Mouse (Mus musculus): ENCODE data around the gene Rab5c. TPM values are rescaled to one million over a fixed set of nuclear protein-coding genes. Genes with fewer than 3 reads are reported as not detected.

Gene Rab5c
- polyA plus RNA-seq, 1 experiment from 2014 or later = 28.5 TPM

DNA sequence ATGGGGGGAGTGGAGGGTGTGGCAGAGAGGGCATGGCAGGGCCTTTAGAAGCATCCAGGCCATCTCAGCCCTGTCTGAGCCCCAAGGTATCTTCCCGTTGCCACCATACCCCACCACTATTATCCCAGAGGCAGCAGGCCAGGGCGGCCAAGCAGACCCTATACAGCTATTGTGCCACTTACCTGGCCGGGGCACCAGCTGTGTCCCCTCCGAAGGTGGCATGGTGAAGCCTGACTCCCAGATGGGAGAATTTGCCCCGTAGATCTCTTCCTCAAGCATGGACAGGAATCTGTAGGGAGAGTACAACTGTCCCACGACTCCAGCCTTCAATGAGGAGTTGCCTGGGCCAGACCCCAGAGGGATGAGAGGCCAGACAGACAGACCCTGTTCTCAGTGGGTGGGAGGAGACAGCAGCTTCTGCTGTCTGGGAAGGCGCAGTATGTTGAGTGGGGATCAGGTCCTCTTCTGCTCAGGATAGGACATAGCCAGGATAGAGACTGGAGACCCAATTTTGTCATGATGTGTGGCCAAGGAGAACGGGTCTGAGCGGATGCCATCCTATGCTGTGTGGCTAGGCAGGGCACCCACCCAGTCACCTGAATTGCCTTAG is 28.7 kb downstream of the Rab5c start:
- no peak for ATAC-seq (ENCODE audit: insufficient number of reproducible peaks, insufficient read depth, low FRiP score, low TSS enrichment, low read depth)
- peaks cover 31% of the 10 kb centered on the region for H3K4me1 ChIP-seq
- no peaks in the 10 kb centered on the region for H3K27me3 ChIP-seq
- no peak overlapping the region for H3K9ac ChIP-seq
- H3K36me3 ChIP-seq = peaks cover 61% of the 10 kb centered on the region
- no peak overlapping the region for H3K27ac ChIP-seq
- H3K4me2 ChIP-seq = no peak overlapping the region
- H3K9me3 ChIP-seq = no peaks in the 10 kb centered on the region
- 90% methylated on average over 9 of the region's 9 CpGs for WGBS
- H3K4me3 ChIP-seq = no peak overlapping the region

DNA sequence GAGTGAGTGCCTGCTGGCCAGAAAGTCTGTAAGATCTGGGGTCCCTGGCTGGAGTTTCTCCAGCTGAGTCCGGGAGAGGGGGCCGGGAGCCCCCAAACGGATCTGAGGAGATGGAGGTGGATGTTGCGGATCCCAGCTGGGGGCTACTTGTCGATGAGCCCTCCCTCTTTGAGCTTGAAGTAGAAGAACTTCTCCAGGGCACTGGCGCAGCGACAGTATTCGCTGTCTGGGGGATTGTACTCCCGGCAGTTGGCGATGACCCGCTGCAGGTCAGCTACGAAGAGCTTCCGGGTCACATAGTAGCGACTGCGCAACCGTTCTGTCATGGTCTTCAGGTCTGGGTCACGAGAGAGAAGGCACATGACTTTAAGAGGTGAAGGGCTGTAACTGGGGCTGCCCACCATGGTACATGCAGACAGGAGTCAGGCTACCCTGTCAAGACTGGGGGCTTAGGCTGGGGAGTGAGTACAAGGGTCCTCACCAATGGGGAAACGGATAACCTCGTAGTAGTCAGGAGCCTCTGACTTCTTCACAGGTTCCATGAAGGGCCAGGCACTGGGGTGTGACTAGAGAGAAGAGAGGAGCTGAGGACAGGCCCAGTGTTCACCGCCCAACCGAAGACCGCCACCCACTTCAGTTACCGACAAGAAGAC is 32.8 kb downstream of the Rab5c start:
- Histone ChIP-seq H3K4me2 (no peak overlapping the region), H3K9ac (no peak overlapping the region), H3K27ac (no peak overlapping the region), H3K36me3 (peaks cover 56% of the 10 kb centered on the region), H3K4me3 (no peak overlapping the region), H3K27me3 (0 out of 2 replicates have a peak, but pooled peaks cover 4% of the 10 kb centered on the region), H3K9me3 (no peaks in the 10 kb centered on the region), H3K4me1 (peaks cover 23% of the 10 kb centered on the region)
- 92% methylated on average over 23 of the region's 23 CpGs for WGBS
- no peak for ATAC-seq (ENCODE audit: insufficient number of reproducible peaks, insufficient read depth, low FRiP score, low TSS enrichment, low read depth)

DNA sequence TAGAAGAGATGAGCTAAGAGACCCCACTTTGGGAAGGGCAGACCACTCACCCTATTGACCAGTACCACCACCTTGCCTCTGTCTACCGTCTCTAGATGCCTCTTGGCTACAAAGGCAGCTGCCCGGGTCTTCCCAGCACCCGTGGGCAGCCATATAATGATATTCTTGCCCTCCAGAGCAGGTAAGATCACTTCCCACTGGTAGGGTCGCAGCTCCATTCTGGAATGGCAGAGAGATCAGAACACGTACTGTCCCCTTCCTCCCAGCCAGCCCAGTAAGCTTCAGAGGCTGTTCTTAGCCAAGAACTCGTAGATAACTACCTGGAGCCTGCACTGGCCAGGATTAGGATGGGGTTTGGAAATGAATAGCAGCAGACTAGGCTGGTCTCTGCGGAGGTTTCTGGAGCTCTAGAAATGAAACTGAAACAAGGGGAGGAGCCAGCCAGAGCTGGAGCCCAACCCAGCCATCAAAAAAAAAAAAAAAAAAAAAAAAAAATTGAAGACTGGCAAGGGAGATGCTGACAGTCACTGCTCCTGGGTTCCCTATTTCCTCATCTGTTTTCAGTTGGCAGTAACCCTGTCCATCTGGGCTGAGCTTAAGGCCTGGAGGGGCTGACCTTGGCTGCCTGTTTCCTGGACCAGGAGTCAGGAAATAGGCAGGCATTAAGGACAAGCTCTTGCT is 34.0 kb downstream of the Rab5c start, which contains the start of gene Dhx58:
Gene Dhx58, minus strand, starts transcription at position 421 of the 681 bp plus-strand sequence.
- ATAC-seq (ENCODE audit: insufficient number of reproducible peaks, insufficient read depth, low FRiP score, low TSS enrichment, low read depth) = no peak
- H3K4me2 ChIP-seq = peak within 1 kb of the TSS; percentile 26
- 0 out of 2 replicates have a peak, but pooled peaks cover 4% of the 10 kb centered on the region for H3K27me3 ChIP-seq
- H3K27ac ChIP-seq = no peak within 1 kb of the TSS; the same call in 1 of the 2 replicates
- WGBS = 56% methylated on average over 7 of the region's 7 CpGs
- H3K9ac ChIP-seq = 0 out of 2 replicates have a peak within 1 kb of the TSS, but pooled peaks have one; percentile 37
- no peak within 1 kb of the TSS for H3K4me3 ChIP-seq
- H3K4me1 ChIP-seq = peaks cover 23% of the 10 kb centered on the region
- no peaks in the 10 kb centered on the region for H3K9me3 ChIP-seq
- H3K36me3 ChIP-seq = peaks cover 43% of the 10 kb centered on the region

DNA sequence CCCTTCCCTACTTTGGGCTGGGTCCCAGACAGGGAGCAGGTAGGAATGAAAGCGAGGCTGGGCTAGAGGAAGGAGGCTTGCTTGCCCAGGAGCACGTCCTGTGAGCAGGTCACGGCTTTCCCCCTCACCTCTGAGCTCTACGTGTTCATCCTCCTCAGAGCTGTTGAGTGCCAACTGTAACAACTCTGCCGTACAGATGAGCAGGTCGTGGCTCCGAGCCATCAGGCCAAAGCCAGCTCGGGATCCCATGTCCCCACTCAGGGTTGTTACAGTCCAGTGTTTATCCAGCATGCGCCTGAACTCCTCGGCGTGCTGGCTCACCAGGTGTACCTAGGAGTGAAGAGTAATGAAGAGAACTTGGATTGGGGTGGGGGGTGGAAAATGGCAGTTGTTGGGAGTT is 34.6 kb downstream of the Rab5c start:
- no peak for ATAC-seq (ENCODE audit: insufficient number of reproducible peaks, insufficient read depth, low FRiP score, low TSS enrichment, low read depth)
- H3K9me3 ChIP-seq = no peaks in the 10 kb centered on the region
- H3K4me1 ChIP-seq = peaks cover 23% of the 10 kb centered on the region
- H3K36me3 ChIP-seq = peaks cover 37% of the 10 kb centered on the region
- no peak overlapping the region for H3K4me2 ChIP-seq
- 73% methylated on average over 11 of the region's 11 CpGs for WGBS
- H3K9ac ChIP-seq = no peak overlapping the region
- H3K4me3 ChIP-seq = no peak overlapping the region
- H3K27me3 ChIP-seq = 0 out of 2 replicates have a peak, but pooled peaks cover 4% of the 10 kb centered on the region
- H3K27ac ChIP-seq = no peak overlapping the region

DNA sequence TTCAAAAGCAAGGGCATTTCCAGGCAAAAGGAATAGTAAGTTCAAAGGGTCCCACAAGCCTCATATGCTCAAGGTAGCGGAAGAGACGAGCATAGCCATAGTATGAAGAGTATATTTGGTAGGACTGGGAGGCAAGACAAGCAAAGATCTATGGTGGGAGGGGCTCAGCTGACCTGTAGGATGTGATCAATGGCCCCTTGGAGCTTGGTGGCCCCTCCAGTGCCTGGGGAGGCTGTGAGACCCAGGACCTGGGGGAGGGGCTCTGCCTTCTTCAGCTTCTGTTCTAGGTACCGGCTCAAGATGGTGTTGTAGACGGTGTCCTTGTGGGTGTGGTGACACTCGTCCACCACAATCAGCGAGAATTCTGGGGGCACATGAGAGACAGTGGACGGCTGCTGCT is 35.1 kb downstream of the Rab5c start:
- 0 out of 2 replicates have a peak, but pooled peaks cover 4% of the 10 kb centered on the region for H3K27me3 ChIP-seq
- peak overlapping the region; percentile 48 for H3K4me2 ChIP-seq
- H3K36me3 ChIP-seq = peaks cover 33% of the 10 kb centered on the region
- 0 out of 2 replicates have a peak overlapping the region, but pooled peaks have one; percentile 12 for H3K4me3 ChIP-seq
- WGBS = 56% methylated on average over 7 of the region's 7 CpGs
- H3K9me3 ChIP-seq = no peaks in the 10 kb centered on the region
- H3K27ac ChIP-seq = no peak overlapping the region
- no peak overlapping the region for H3K9ac ChIP-seq
- no peak for ATAC-seq (ENCODE audit: insufficient number of reproducible peaks, insufficient read depth, low FRiP score, low TSS enrichment, low read depth)
- H3K4me1 ChIP-seq = peaks cover 23% of the 10 kb centered on the region

DNA sequence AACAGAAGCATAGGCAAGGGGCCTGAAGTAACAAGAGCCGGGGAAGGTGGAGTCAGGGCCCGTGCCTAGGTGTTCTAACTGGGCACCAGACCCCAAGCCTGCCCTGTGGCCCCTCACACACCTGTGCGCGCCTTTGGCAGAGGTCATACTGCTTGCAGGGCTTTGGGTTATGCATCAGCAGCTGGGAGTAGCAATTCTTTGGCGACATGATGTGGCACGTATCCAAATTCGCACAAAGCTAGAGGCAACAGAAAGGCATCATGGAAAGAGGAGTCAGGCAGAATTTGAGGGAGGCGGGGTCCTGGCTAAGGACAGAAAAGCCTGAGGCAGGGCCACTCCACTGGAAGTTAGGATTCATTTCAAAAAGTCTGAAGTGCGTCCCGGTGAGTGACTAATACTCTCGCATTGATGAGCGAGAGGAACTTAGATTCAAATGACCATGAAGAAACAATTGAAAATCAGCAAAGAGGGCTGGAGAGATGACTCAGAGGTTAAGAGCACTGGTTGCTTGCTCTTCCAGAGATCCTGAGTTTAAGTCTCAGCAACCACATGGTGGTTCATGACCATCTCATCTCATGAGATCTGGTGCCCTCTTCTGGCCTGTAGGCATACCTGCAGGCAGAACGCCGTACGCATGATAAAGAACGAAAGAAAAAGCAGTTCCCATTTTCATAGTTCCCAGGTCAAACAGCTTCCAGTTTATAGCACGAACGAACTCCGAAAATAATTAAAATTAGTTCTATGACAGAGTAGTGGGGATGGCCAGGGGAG is 35.7 kb downstream of the Rab5c start:
- Histone ChIP-seq H3K4me1 (peaks cover 23% of the 10 kb centered on the region), H3K36me3 (peaks cover 26% of the 10 kb centered on the region), H3K9ac (no peak overlapping the region), H3K4me3 (0 out of 2 replicates have a peak overlapping the region, but pooled peaks have one; percentile 12), H3K4me2 (peak overlapping the region; percentile 48), H3K9me3 (no peaks in the 10 kb centered on the region), H3K27ac (no peak overlapping the region), H3K27me3 (0 out of 2 replicates have a peak, but pooled peaks cover 4% of the 10 kb centered on the region)
- ATAC-seq (ENCODE audit: insufficient number of reproducible peaks, insufficient read depth, low FRiP score, low TSS enrichment, low read depth) = no peak
- WGBS = 32% methylated on average over 19 of the region's 19 CpGs

DNA sequence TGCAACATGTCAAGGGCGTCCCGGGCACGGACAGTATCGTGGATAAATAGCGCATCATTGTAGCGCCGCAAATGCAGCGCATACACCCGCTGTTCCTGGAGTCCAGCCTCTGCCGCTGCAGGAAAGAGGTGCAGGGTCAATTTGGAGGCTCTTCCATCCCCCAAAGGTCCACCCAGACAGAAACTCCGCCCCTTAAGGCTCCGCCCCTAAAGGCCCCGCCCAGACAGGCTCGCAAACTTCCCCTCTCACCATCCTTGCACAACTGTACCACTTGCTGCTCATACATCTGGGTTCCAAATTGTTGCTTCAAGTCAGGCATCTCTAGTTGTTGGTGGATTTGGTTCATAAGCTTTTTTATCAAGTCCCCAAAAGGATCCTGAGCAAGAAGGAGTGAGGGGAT is 36.7 kb downstream of the Rab5c start:
- H3K36me3 ChIP-seq = peaks cover 17% of the 10 kb centered on the region
- peak overlapping the region; percentile 59 for H3K4me2 ChIP-seq
- ATAC-seq (ENCODE audit: insufficient number of reproducible peaks, insufficient read depth, low FRiP score, low TSS enrichment, low read depth) = no peak
- peak overlapping the region; percentile 47; the same call in 1 of the 2 replicates for H3K9ac ChIP-seq
- peak overlapping the region; percentile 41 for H3K4me3 ChIP-seq
- H3K27me3 ChIP-seq = 0 out of 2 replicates have a peak, but pooled peaks cover 4% of the 10 kb centered on the region
- no peaks in the 10 kb centered on the region for H3K9me3 ChIP-seq
- H3K4me1 ChIP-seq = peaks cover 23% of the 10 kb centered on the region
- H3K27ac ChIP-seq = no peak overlapping the region
- 2% methylated on average over 14 of the region's 14 CpGs for WGBS

DNA sequence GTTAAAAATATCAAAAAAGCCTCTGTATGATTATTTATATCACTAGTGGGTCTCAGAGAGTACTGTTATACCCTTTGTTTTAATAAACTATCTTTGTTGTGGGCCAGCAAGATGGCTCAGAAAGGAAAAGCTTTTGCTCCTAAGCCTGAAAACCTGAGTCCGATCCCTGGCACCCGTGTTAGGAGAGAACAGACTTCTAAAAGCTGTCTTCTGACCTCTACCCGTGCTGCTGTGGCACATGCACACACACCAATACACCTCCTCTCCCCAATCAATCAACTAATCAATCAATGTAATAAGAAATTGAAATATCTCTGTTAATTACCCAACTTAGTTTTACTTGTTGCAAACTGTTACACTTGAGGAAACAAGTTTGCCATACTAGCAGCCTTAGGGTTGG is 37.3 kb downstream of the Rab5c start:
- 0 out of 2 replicates have a peak, but pooled peaks cover 4% of the 10 kb centered on the region for H3K27me3 ChIP-seq
- WGBS = 71% methylated on average over 3 of the region's 3 CpGs
- peaks cover 11% of the 10 kb centered on the region for H3K36me3 ChIP-seq
- no peak for ATAC-seq (ENCODE audit: insufficient number of reproducible peaks, insufficient read depth, low FRiP score, low TSS enrichment, low read depth)
- H3K27ac ChIP-seq = no peak overlapping the region
- H3K4me3 ChIP-seq = no peak overlapping the region
- H3K9ac ChIP-seq = no peak overlapping the region
- H3K4me1 ChIP-seq = peaks cover 23% of the 10 kb centered on the region
- H3K4me2 ChIP-seq = peak overlapping the region; percentile 59
- H3K9me3 ChIP-seq = no peaks in the 10 kb centered on the region

DNA sequence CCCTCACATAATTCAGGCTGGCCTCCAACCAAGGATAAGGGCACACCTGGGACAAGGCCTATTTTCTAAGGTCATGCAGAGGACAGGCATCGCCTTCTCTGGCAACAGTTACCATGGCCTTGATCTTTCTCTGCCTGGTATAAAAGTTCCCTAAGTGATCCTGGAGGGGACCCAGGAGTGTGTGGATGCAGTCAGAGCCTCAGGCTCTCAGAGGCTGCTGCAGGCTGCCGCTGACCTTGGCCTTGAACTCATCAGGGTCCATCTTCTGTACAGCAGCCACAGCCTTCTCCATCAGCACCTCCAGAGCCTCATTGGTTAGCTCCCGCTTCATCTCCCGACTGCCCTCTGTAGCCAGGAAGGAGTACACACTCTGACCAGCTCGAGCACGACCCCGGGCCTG is 40.1 kb downstream of the Rab5c start:
- H3K9ac ChIP-seq = no peak overlapping the region
- H3K4me1 ChIP-seq = peaks cover 14% of the 10 kb centered on the region
- no peak for ATAC-seq (ENCODE audit: insufficient number of reproducible peaks, insufficient read depth, low FRiP score, low TSS enrichment, low read depth)
- no peak overlapping the region for H3K4me3 ChIP-seq
- H3K4me2 ChIP-seq = no peak overlapping the region
- H3K27ac ChIP-seq = no peak overlapping the region
- WGBS = 64% methylated on average over 7 of the region's 7 CpGs
- peaks cover 10% of the 10 kb centered on the region for H3K27me3 ChIP-seq
- no peaks in the 10 kb centered on the region for H3K36me3 ChIP-seq
- H3K9me3 ChIP-seq = no peaks in the 10 kb centered on the region

DNA sequence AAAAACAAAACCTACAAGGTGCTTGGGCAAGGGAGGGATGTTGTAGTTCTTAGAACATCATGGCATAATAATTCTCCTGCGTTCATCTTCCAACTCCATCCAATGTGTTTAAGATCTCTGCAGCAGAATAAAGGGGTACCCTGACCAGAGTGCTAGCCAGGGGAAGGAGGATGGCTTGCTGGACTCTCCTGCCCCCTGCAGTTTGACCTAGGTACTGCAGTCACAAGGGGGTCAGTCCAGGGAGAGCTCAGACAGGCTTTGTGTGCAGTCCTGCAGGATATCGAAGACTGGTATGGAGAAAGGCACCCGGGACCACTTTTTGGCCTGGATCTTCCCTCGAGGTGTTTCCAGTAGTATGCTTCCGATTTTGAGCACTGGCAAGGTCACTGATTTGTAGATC is 43.1 kb downstream of the Rab5c start:
- Histone ChIP-seq H3K9ac (no peak overlapping the region), H3K4me2 (no peak overlapping the region), H3K27me3 (peaks cover 27% of the 10 kb centered on the region), H3K9me3 (no peaks in the 10 kb centered on the region), H3K4me3 (no peak overlapping the region), H3K4me1 (peaks cover 10% of the 10 kb centered on the region), H3K27ac (no peak overlapping the region), H3K36me3 (no peaks in the 10 kb centered on the region)
- no peak for ATAC-seq (ENCODE audit: insufficient number of reproducible peaks, insufficient read depth, low FRiP score, low TSS enrichment, low read depth)
- WGBS = 26% methylated on average over 5 of the region's 5 CpGs

DNA sequence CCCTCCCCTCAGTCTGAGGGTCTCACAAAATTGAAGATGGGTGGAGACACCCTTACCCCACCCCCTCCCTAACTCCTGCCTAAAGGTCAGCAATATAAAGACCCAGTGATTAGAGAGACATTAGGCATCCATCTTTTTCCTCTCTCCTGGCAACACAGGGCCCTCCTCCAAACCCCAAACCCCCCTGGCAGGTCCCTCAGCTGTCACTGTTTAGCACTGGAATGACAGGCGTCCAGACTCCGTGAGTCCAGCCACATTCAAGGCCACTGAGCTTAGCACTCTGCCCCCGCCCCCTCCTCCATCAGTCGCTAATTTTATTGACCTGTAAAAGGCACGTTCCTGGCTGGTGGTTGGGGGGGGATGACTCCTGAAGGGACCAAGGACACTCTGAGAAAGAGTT is 44.9 kb downstream of the Rab5c start:
- H3K4me2 ChIP-seq = no peak overlapping the region
- no peak for ATAC-seq (ENCODE audit: insufficient number of reproducible peaks, insufficient read depth, low FRiP score, low TSS enrichment, low read depth)
- H3K36me3 ChIP-seq = no peaks in the 10 kb centered on the region
- no peak overlapping the region for H3K4me3 ChIP-seq
- WGBS = 26% methylated on average over 5 of the region's 5 CpGs
- H3K4me1 ChIP-seq = peaks cover 10% of the 10 kb centered on the region
- H3K9me3 ChIP-seq = no peaks in the 10 kb centered on the region
- no peak overlapping the region for H3K9ac ChIP-seq
- peaks cover 27% of the 10 kb centered on the region for H3K27me3 ChIP-seq
- H3K27ac ChIP-seq = no peak overlapping the region
